Mouse (Mus musculus) heart, embryonic 16.5 days (tissue): ENCODE results near the gene Fads3. TPM values are rescaled to one million over a fixed set of nuclear protein-coding genes. Genes with fewer than 3 reads are reported as not detected.

Experiments used
- ATAC-seq: fragments of 200-750 bp; cut with Nextera tagmentation; replicated peaks from 2 replicates; pipeline ENCODE4 v1.8.0; 2017; ENCODE audit warnings: moderate number of reproducible peaks; ENCODE audit not compliant: insufficient read depth, low FRiP score; ENCODE audit errors: extremely low read depth
- H3K27ac ChIP-seq: fragments of 300-500 bp; sonication (generic); 2 replicates; pipeline ENCODE4 v1.5.1; 2014; ENCODE audit warnings: mild to moderate bottlenecking, low read length, control low read depth, moderate library complexity
- H3K27me3 ChIP-seq: fragments of 300-500 bp; sonication (generic); 2 replicates; pipeline ENCODE4 v1.6.1; 2014; ENCODE audit warnings: low read length, mixed read lengths; ENCODE audit not compliant: control insufficient read depth, insufficient read depth
- H3K36me3 ChIP-seq: fragments of 300-500 bp; sonication (generic); 2 replicates; pipeline ENCODE4 v1.6.1; 2014; ENCODE audit not compliant: control insufficient read depth, insufficient read depth
- H3K4me1 ChIP-seq: fragments of 300-500 bp; sonication (generic); 2 replicates; pipeline ENCODE4 v1.6.1; 2014; ENCODE audit warnings: low read length, mixed read lengths; ENCODE audit not compliant: control insufficient read depth, insufficient read depth
- H3K4me2 ChIP-seq: fragments of 300-500 bp; sonication (generic); 2 replicates; pipeline ENCODE4 v1.6.1; 2014; ENCODE audit warnings: low read depth, mild to moderate bottlenecking, control low read depth, low read length
- H3K4me3 ChIP-seq: fragments of 300-500 bp; sonication (generic); 2 replicates; pipeline ENCODE4 v1.5.1; 2014; ENCODE audit warnings: mild to moderate bottlenecking, control low read depth, low read length
- H3K9ac ChIP-seq: fragments of 300-500 bp; sonication (generic); 2 replicates; pipeline ENCODE4 v1.6.1; 2014; ENCODE audit warnings: low read length, control low read depth
- H3K9me3 ChIP-seq: fragments of 300-500 bp; sonication (generic); replicated peaks from 2 replicates; pipeline ENCODE4 v1.6.1; 2016; ENCODE audit warnings: low read length; ENCODE audit not compliant: control insufficient read depth
- WGBS: fragments of 180-500 bp; shearing (Covaris S2); extraction: QIAGEN DNeasy Blood & Tissue Kit; methylation state at CpG from one replicate; pipeline ENCODE4 v1.1.7; 2014; 5-methylcytosine and 5-hydroxymethylcytosine counted together
- polyA plus RNA-seq: library from polyadenylated mRNA; unstranded; fragments of >200 nt; fragmentation: Nextera tagmentation; extraction: Ambion mirVana; gene quantifications from 2 replicates; pipeline ENCODE4 v1.2.1, GENCODE M21; 2015

The Fads3 gene
- polyA plus RNA-seq, 1 experiment from 2014 or later = 31.5 TPM

DNA sequence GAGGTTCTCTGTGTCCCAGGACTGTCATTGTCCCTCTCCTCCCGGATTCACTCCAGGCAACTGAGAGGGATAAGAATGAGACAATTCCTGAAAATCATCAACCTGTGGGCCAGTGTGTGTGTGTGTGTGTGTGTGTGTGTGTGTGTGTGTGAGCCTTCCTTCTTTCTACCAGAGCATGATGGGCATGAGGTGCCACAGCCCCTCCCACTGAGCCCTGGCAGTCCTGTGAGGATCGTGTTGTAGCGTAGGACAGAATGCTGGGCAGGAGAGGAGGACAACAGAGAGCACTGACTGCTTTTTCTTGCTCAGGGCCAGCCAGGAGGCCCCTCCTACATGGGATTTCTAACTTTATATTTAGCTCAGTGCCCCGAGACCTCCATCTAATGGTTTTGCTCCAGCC lies 1.4 kb downstream of the Fads3 start:
- ATAC-seq = 0 out of 2 replicates have a peak, but pooled peaks have one; percentile 16
- Histone ChIP-seq H3K9me3 (no peaks in the 10 kb centered on the region), H3K4me1 (peaks cover 70% of the 10 kb centered on the region), H3K9ac (peak overlapping the region; percentile 88), H3K36me3 (no peaks in the 10 kb centered on the region), H3K27ac (peak overlapping the region; percentile 97), H3K4me2 (peak overlapping the region; percentile 72), H3K4me3 (peak overlapping the region; percentile 77), H3K27me3 (no peaks in the 10 kb centered on the region)
- 37% methylated on average over 4 of the region's 4 CpGs for WGBS

DNA sequence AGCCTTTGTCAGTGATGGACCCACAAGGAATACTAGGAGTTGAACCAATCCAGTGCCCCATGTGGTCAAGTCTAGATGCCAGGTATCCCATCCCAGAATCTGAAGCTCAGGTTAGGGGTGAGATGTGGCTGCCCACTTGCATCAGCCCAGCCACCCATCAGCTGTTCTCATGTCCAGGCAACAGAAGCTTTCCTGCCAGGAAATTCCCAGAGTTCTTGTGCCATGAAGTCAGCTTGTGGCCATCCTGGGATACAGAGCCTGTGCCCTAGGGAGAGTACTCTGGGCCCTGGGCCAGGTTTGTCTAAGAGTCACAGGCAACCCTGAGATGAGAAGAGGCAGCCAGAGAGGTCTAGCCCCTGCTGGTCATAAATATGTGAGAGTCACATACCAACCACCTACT lies 2.3 kb downstream of the Fads3 start:
- peak; percentile 43; the same call in 1 of the 2 replicates for ATAC-seq
- peak overlapping the region; percentile 72 for H3K4me2 ChIP-seq
- no peaks in the 10 kb centered on the region for H3K27me3 ChIP-seq
- peak overlapping the region; percentile 97 for H3K27ac ChIP-seq
- H3K36me3 ChIP-seq = no peaks in the 10 kb centered on the region
- peaks cover 65% of the 10 kb centered on the region for H3K4me1 ChIP-seq
- H3K9me3 ChIP-seq = no peaks in the 10 kb centered on the region
- peak overlapping the region; percentile 77 for H3K4me3 ChIP-seq
- peak overlapping the region; percentile 88; the same call in 1 of the 2 replicates for H3K9ac ChIP-seq

DNA sequence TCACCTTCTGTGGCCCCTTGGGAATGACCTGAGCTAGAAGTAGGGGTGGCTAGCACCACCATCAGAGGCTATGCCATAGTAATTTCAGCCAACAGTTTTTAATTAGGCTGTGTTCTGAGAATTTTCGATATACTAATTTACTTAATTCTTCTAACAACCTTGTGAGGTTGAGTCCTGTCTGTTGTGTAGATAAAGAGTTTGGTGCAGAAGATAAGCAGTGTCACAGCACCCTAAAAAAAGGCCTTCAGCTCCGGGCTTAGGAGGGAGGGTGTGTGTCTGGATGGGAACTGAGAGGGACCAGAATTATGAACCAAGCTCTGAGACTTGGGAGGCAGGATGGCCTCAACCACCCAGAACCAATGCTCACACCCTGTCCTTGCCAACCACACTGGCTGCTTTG lies 4.3 kb downstream of the Fads3 start:
- H3K4me2 ChIP-seq = no peak overlapping the region
- H3K27ac ChIP-seq = peak overlapping the region; percentile 37; the same call in 1 of the 2 replicates
- no peaks in the 10 kb centered on the region for H3K36me3 ChIP-seq
- no peak overlapping the region for H3K9ac ChIP-seq
- peaks cover 65% of the 10 kb centered on the region for H3K4me1 ChIP-seq
- no peak overlapping the region for H3K4me3 ChIP-seq
- no peaks in the 10 kb centered on the region for H3K27me3 ChIP-seq
- WGBS = 63% methylated on average over 2 of the region's 2 CpGs
- no peaks in the 10 kb centered on the region for H3K9me3 ChIP-seq
- ATAC-seq = no peak

DNA sequence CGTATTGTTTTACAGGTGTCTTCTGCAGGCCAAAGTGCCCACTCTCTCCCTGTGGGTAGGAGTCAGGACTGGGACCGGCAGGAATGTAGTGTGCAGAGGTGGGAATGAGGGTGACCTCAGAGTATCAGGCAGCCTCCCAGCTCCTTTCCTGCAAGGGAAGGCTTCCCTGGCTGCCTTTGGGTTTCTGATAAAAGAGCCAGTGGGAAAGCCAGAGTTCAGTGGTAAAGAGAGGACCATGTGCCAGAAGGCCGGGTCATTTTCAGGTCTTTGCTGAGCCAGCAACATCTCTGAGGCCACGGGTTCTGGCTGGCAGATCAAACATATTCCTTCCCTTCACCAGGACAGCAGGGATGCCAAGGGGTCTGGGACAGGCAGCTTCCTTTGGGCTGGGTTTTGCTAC lies 5.0 kb downstream of the Fads3 start:
- Histone ChIP-seq H3K36me3 (no peaks in the 10 kb centered on the region), H3K9ac (no peak overlapping the region), H3K4me3 (no peak overlapping the region), H3K9me3 (no peaks in the 10 kb centered on the region), H3K27ac (peak overlapping the region; percentile 37), H3K4me2 (no peak overlapping the region; the same call in 1 of the 2 replicates), H3K4me1 (peaks cover 64% of the 10 kb centered on the region), H3K27me3 (no peaks in the 10 kb centered on the region)
- ATAC-seq = no peak
- WGBS = 30% methylated on average over 4 of the region's 4 CpGs

DNA sequence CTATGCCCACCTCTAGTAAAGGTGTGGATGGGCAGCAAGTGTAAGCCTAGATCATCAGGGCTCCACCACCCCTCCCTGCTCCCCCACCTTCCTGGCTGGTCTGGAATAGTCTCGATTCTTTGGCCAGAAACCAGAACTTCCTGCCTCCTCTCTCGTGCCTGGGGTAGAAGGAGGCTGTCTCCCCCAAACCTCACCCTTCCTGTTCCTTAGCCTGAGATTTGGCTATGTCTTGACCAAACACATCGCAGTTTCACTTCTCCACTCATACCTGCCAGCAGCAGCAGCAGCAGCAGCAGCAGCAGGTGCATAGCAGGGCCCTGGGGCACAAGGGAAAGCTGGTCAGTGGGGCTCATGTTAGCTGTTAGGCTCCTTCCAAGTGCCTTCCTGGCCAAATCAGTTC lies 5.6 kb downstream of the Fads3 start:
- no peak for ATAC-seq
- H3K9ac ChIP-seq = peak overlapping the region; percentile 3; the same call in 1 of the 2 replicates
- H3K27me3 ChIP-seq = no peaks in the 10 kb centered on the region
- no peak overlapping the region for H3K4me3 ChIP-seq
- no peak overlapping the region; the same call in 1 of the 2 replicates for H3K4me2 ChIP-seq
- H3K9me3 ChIP-seq = no peaks in the 10 kb centered on the region
- H3K36me3 ChIP-seq = no peaks in the 10 kb centered on the region; the same call in 1 of the 2 replicates
- H3K4me1 ChIP-seq = peaks cover 64% of the 10 kb centered on the region
- 20% methylated on average over 3 of the region's 3 CpGs for WGBS
- H3K27ac ChIP-seq = peak overlapping the region; percentile 44

DNA sequence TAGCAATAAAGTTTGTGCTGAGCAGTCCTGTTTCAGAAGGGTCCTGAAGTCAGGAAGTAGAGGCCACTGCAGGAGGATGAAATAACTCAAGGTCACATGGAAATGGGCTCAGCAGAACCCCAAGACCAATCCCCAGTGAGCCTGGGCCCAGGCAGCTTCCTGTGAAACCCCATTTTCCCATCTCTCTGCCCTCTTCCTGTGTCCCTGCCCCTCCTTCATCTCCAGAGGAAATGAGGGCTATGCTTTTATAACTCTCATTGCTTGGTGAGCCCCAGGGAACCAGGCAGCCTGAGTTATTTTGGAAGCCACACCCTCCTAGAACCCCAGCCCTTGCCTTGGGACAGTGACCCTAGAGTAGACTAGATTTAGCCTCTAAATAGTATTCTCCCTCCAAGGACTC lies 8.2 kb downstream of the Fads3 start:
- peaks cover 45% of the 10 kb centered on the region for H3K4me1 ChIP-seq
- ATAC-seq = no peak
- no peak overlapping the region for H3K4me3 ChIP-seq
- no peaks in the 10 kb centered on the region for H3K9me3 ChIP-seq
- H3K27me3 ChIP-seq = no peaks in the 10 kb centered on the region
- H3K9ac ChIP-seq = no peak overlapping the region
- H3K4me2 ChIP-seq = no peak overlapping the region
- no peak overlapping the region for H3K27ac ChIP-seq
- peaks cover 22% of the 10 kb centered on the region for H3K36me3 ChIP-seq

DNA sequence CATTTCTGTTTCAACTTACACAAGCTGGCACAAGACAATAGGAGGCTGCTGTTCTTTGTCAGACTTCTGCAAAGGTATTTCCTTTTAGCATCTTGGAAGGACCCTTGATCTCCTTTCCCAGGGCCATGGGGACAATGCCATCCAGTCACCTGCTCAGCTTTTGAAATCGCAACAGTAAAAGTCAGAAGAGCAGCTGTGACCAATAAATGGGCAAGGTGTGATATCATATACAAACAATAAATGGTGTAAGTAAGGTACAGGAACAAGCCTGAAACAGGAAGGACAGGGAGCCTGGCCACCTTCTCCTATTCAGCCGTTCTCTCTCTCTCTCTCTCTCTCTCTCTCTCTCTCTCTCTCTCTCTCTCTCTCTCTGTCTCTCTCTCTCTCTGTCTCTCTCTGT lies 9.1 kb downstream of the Fads3 start:
- Histone ChIP-seq H3K4me1 (peaks cover 41% of the 10 kb centered on the region), H3K36me3 (peaks cover 31% of the 10 kb centered on the region), H3K9me3 (no peaks in the 10 kb centered on the region), H3K4me2 (no peak overlapping the region), H3K9ac (no peak overlapping the region), H3K27ac (no peak overlapping the region), H3K27me3 (no peaks in the 10 kb centered on the region), H3K4me3 (no peak overlapping the region)
- WGBS = 47% methylated on average over 2 of the region's 2 CpGs
- no peak for ATAC-seq

DNA sequence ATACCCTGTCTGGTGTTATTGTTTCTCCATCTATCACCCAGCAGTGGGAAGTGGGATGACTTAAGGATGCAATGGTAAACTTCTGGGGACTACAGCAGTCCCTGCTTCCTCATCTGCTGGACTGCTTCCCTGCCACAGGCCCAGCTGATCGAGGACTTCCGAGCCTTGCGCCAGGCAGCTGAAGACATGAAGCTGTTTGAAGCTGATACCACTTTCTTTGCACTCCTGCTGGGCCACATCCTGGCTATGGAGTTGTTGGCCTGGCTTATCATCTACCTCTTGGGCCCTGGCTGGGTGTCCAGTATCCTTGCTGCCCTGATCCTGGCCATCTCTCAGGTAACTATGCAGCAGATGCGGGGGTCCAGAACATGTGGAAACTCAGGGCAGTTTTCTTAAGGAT lies 11.3 kb downstream of the Fads3 start:
- H3K9me3 ChIP-seq = no peaks in the 10 kb centered on the region
- no peak overlapping the region for H3K27ac ChIP-seq
- no peak overlapping the region for H3K9ac ChIP-seq
- H3K4me1 ChIP-seq = peaks cover 23% of the 10 kb centered on the region
- H3K4me3 ChIP-seq = no peak overlapping the region
- ATAC-seq = no peak
- H3K4me2 ChIP-seq = no peak overlapping the region
- WGBS = 84% methylated on average over 4 of the region's 4 CpGs
- peaks cover 50% of the 10 kb centered on the region for H3K36me3 ChIP-seq
- H3K27me3 ChIP-seq = no peaks in the 10 kb centered on the region

DNA sequence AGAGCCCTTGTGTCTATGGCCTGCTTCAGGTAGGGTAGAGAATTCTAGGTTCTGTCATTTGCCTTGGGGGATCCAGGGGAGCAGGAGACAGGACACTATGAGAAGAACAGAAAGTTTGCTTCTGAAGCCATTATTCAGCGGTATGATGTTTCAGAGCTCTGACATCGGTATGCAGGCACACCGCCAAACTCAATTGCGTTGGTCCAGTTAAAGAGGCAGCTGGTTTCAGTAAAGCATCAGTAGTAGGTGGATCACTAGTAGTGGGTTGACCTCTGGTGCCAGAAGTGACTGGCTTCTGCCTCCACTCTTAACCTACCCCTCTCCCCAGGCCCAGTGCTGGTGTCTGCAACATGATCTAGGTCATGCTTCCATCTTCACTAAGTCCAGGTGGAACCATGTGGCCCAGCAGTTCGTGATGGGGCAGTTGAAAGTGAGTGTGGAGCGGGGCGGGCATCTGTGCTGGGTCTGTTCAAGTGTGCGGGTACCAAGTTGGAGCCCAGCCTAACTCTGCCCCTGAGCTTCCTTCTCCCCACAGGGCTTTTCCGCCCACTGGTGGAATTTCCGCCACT lies 12.4 kb downstream of the Fads3 start:
- ATAC-seq = no peak
- 90% methylated on average over 10 of the region's 10 CpGs for whole genome bisulfite sequencing
- no peaks in the 10 kb centered on the region for H3K9me3 ChIP-seq
- no peaks in the 10 kb centered on the region for H3K27me3 ChIP-seq
- H3K9ac ChIP-seq = no peak overlapping the region
- H3K4me1 ChIP-seq = peaks cover 20% of the 10 kb centered on the region
- H3K4me3 ChIP-seq = no peak overlapping the region
- H3K4me2 ChIP-seq = no peak overlapping the region
- H3K36me3 ChIP-seq = peaks cover 55% of the 10 kb centered on the region
- H3K27ac ChIP-seq = no peak overlapping the region
